Mouse (Mus musculus) kidney, embryonic 14.5 days (tissue): Measurements from ENCODE around the gene Inpp4b. TPM values are rescaled to one million over a fixed set of nuclear protein-coding genes. Genes with fewer than 3 reads are reported as not detected.

Experiments used
- ATAC-seq: fragments of 200-750 bp; cut with Nextera tagmentation; 2 replicates; pipeline ENCODE4 v1.8.0; 2017; ENCODE audit warnings: moderate number of reproducible peaks, mild to moderate bottlenecking, moderate TSS enrichment, moderate library complexity; ENCODE audit not compliant: low FRiP score, low TSS enrichment
- H3K27ac ChIP-seq: fragments of 300-500 bp; sonication (generic); 2 replicates; pipeline ENCODE4 v1.5.1; 2014; ENCODE audit warnings: low read depth, mild to moderate bottlenecking, low read length, moderate library complexity, mixed read lengths
- H3K27me3 ChIP-seq: fragments of 300-500 bp; sonication (generic); 2 replicates; pipeline ENCODE4 v1.6.1; 2014; ENCODE audit warnings: mild to moderate bottlenecking, low read length; ENCODE audit not compliant: control insufficient read depth, insufficient read depth
- H3K36me3 ChIP-seq: fragments of 300-500 bp; sonication (generic); 2 replicates; pipeline ENCODE4 v1.6.1; 2014; ENCODE audit warnings: low read length, mixed read lengths; ENCODE audit not compliant: control insufficient read depth, insufficient read depth
- H3K4me1 ChIP-seq: fragments of 300-500 bp; sonication (generic); 2 replicates; pipeline ENCODE4 v1.6.1; 2014; ENCODE audit warnings: low read length, mixed read lengths; ENCODE audit not compliant: control insufficient read depth, insufficient read depth
- H3K4me2 ChIP-seq: fragments of 300-500 bp; sonication (generic); replicated peaks from 2 replicates; pipeline ENCODE4 v1.6.1; 2014; ENCODE audit warnings: low read depth, mild to moderate bottlenecking, low read length
- H3K4me3 ChIP-seq: fragments of 300-500 bp; sonication (generic); 2 replicates; pipeline ENCODE4 v1.5.1; 2014; ENCODE audit warnings: mild to moderate bottlenecking, low read length
- H3K9ac ChIP-seq: fragments of 300-500 bp; sonication (generic); 2 replicates; pipeline ENCODE4 v1.6.1; 2014; ENCODE audit warnings: low read depth, mild to moderate bottlenecking, low read length, moderate library complexity
- H3K9me3 ChIP-seq: fragments of 300-500 bp; sonication (generic); 2 replicates; pipeline ENCODE4 v1.6.1; 2016; ENCODE audit warnings: low read length; ENCODE audit not compliant: control insufficient read depth
- WGBS: fragments of 180-500 bp; shearing (Covaris S2); extraction: QIAGEN DNeasy Blood & Tissue Kit; methylation state at CpG from one replicate; pipeline ENCODE4 v1.1.7; 2014; 5-methylcytosine and 5-hydroxymethylcytosine counted together
- polyA plus RNA-seq: library from polyadenylated mRNA; unstranded; fragments of >200 nt; fragmentation: Nextera tagmentation; extraction: Ambion mirVana; gene quantifications from 2 replicates; pipeline ENCODE4 v1.2.1, GENCODE M21; 2014

Gene Inpp4b
- polyA plus RNA-seq, 1 experiment from 2014 or later = 12.3 TPM

DNA sequence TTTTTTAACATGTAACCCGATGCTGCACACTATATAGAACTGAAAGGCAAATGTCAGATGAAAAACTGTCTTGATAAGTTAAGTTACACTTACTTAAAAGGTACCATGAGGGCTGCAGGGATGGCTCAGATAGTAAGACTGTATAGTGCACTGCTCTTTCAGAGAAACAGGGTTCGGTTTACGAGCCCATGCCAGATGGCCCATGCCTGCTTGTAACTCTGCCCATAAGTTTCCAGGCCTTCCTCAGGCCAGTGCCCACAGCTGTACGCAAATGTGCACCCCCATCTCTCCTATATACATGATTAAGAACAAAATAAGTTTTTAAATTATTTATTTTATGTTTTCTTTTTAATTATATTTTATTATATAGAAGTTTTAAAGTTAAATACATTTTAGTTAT, 300.7 kb downstream of the Inpp4b start:
- no peak overlapping the region for H3K4me3 ChIP-seq
- no peaks in the 10 kb centered on the region for H3K36me3 ChIP-seq
- no peaks in the 10 kb centered on the region for H3K4me1 ChIP-seq
- no peak overlapping the region for H3K27ac ChIP-seq
- 86% methylated on average over 4 of the region's 4 CpGs for WGBS
- no peaks in the 10 kb centered on the region for H3K27me3 ChIP-seq
- no peak overlapping the region for H3K4me2 ChIP-seq
- no peak overlapping the region for H3K9ac ChIP-seq
- no peaks in the 10 kb centered on the region for H3K9me3 ChIP-seq
- no peak for ATAC-seq

DNA sequence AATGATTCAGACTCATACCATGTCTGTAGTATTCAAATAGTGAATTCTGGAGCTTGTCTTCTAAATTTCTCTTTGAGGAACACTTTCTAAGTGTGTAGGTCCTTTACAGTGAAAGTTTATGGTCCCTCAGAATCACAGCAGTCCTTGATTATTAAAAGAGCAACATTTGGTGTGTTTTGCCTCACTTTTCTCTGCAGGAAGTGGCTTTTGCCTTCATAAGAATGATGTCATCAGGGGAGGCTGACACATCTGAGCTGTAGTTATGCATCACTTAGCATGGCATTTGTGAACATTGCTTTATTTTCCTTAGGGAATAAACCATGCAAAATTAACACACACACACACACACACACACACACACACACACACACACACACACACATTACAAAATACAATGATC, 349.8 kb downstream of the Inpp4b start:
- no peak overlapping the region for H3K4me3 ChIP-seq
- no peaks in the 10 kb centered on the region for H3K9me3 ChIP-seq
- no peaks in the 10 kb centered on the region for H3K36me3 ChIP-seq
- no peaks in the 10 kb centered on the region for H3K27me3 ChIP-seq
- no peaks in the 10 kb centered on the region for H3K4me1 ChIP-seq
- H3K27ac ChIP-seq = no peak overlapping the region
- no peak overlapping the region for H3K4me2 ChIP-seq
- no peak for ATAC-seq
- no peak overlapping the region for H3K9ac ChIP-seq

DNA sequence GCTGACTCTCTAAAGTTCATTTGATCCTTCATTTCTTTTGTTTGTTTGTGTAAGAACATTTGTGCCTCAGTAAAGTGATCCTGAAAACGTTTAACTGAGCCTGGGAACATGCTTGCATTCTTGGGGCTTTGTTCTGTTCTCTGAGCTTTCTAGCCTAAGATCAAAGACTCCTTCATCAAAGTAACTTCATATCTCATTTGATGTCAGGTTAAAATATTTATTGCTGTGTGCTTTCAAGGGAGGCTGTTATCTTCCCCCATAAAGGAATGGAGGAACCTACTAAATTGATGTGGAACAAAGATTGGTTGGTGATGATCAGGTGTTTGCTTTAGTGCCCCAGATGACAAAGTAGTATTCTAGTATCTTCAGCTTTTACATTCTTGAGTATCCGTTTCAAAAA, 352.5 kb downstream of the Inpp4b start:
- ATAC-seq = no peak
- H3K36me3 ChIP-seq = no peaks in the 10 kb centered on the region

GRCm38 (mm10) chr8:81702038-81702437, 359.7 kb downstream of the Inpp4b start:
- Histone ChIP-seq H3K9me3 (no peaks in the 10 kb centered on the region), H3K4me3 (no peak overlapping the region), H3K27me3 (no peaks in the 10 kb centered on the region), H3K4me1 (no peaks in the 10 kb centered on the region), H3K27ac (no peak overlapping the region), H3K36me3 (no peaks in the 10 kb centered on the region), H3K9ac (no peak overlapping the region), H3K4me2 (no peak overlapping the region)
- ATAC-seq = no peak
- WGBS = 85% methylated on average over 1 of the region's 1 CpGs

More for the DNA sequence above, 352.5 kb downstream of the Inpp4b start:
- WGBS = 30% methylated on average over 2 of the region's 2 CpGs
- H3K4me1 ChIP-seq = no peaks in the 10 kb centered on the region
- H3K4me3 ChIP-seq = no peak overlapping the region
- H3K9me3 ChIP-seq = no peaks in the 10 kb centered on the region
- H3K27ac ChIP-seq = no peak overlapping the region
- H3K27me3 ChIP-seq = no peaks in the 10 kb centered on the region
- no peak overlapping the region for H3K9ac ChIP-seq
- no peak overlapping the region for H3K4me2 ChIP-seq

DNA sequence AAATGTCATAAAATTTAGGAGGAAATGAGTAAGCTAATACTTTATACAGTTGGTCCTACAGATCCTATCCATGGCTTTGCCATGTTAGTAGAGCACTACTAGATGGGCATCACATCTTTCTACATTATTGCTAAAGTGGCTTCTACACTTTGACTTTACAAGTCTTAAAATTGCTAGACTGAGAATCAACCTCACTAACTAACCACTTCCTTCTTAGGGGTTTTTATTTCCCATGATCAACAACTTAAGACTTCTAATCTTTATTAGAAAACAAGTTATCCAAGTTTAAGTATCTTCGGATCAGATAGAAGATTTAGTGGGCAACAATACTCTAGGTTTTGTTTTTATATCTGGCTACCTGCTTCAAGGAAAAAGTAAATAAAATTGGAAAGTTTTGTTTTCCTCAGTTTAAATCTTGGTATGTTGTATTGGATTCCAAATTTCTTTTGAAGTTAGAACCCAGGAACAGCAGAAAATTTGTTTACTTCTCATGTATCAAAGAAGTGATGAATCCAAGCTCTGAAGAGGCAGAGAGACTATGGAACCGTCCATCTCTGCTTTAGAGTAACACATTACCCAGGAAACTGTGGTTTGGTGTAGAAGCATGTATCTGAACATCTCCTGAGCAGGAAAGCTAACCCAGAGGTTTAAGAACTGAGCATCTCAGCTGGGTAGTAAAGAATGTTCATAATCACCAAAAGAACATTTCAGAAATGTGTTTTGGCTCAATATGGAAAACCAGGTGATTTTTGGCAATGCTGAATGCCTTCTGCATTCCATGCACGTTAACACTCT, 361.4 kb downstream of the Inpp4b start:
- Histone ChIP-seq H3K4me1 (no peaks in the 10 kb centered on the region), H3K36me3 (no peaks in the 10 kb centered on the region), H3K9ac (no peak overlapping the region), H3K9me3 (no peaks in the 10 kb centered on the region), H3K27ac (no peak overlapping the region), H3K27me3 (no peaks in the 10 kb centered on the region), H3K4me3 (no peak overlapping the region), H3K4me2 (no peak overlapping the region)
- ATAC-seq = no peak
- WGBS = 76% methylated on average over 3 of the region's 3 CpGs

DNA sequence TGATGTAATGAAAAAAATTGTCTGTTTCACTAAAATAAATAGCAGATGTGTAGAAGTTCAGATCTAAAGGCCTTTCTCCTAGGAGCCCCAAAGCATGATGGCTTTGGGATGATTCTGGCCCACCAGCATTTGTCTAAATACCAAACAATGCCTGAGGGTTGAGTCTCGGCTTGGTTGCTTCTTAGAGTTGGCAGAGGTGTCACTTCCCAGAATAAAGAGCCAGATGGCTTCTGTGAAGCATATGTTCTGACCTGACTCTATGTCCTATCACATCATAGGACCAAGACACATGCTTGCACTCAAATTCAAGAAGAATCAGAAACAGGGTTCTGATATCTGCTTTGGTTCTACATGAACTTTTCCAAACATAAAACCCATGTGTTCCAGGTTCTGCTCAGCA, 365.1 kb downstream of the Inpp4b start:
- no peaks in the 10 kb centered on the region for H3K4me1 ChIP-seq
- no peaks in the 10 kb centered on the region for H3K36me3 ChIP-seq
- no peaks in the 10 kb centered on the region for H3K9me3 ChIP-seq
- H3K4me3 ChIP-seq = no peak overlapping the region
- no peak for ATAC-seq
- no peak overlapping the region for H3K27ac ChIP-seq
- no peak overlapping the region for H3K9ac ChIP-seq
- H3K4me2 ChIP-seq = no peak overlapping the region
- WGBS = 46% methylated on average over 1 of the region's 1 CpGs
- no peaks in the 10 kb centered on the region for H3K27me3 ChIP-seq

- H3K4me2 ChIP-seq = no peak overlapping the region
- H3K4me1 ChIP-seq = no peaks in the 10 kb centered on the region
- no peak overlapping the region for H3K9ac ChIP-seq
- H3K36me3 ChIP-seq = no peaks in the 10 kb centered on the region
- ATAC-seq = no peak
- H3K9me3 ChIP-seq = no peaks in the 10 kb centered on the region
- no peak overlapping the region for H3K4me3 ChIP-seq
- H3K27me3 ChIP-seq = no peaks in the 10 kb centered on the region
- H3K27ac ChIP-seq = no peak overlapping the region
Observed at GRCm38 (mm10) chr8:81731332-81731731, 389.0 kb downstream of the Inpp4b start.

GRCm38 (mm10) chr8:81735655-81736054, 393.3 kb downstream of the Inpp4b start:
- Histone ChIP-seq H3K4me1 (no peaks in the 10 kb centered on the region), H3K9ac (no peak overlapping the region), H3K4me2 (no peak overlapping the region), H3K27ac (no peak overlapping the region), H3K27me3 (no peaks in the 10 kb centered on the region), H3K4me3 (no peak overlapping the region), H3K9me3 (no peaks in the 10 kb centered on the region), H3K36me3 (no peaks in the 10 kb centered on the region)
- no peak for ATAC-seq
- WGBS = 89% methylated on average over 2 of the region's 2 CpGs

DNA sequence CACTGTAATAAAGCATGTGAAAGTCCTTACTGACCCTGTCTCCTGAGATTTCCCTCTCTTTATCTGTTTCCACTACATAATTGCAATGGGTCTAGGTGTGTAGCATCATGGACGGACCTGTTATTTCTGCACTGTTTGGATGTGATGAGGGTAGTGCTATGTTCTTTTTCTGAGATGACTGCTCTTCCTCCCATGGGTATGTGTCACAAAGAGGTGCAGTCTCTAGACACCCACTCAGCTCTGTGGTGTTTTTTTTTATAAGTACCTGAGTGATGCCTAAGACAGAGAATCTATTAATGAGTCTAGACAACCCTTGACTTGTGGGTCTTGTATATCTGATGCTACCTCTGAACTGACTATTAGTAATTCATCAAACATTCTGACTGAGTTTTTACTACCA, 393.7 kb downstream of the Inpp4b start:
- H3K27ac ChIP-seq = no peak overlapping the region
- WGBS = 91% methylated on average over 1 of the region's 1 CpGs
- no peak overlapping the region for H3K4me3 ChIP-seq
- H3K9ac ChIP-seq = no peak overlapping the region
- no peak for ATAC-seq
- H3K9me3 ChIP-seq = no peaks in the 10 kb centered on the region
- H3K27me3 ChIP-seq = no peaks in the 10 kb centered on the region
- no peaks in the 10 kb centered on the region for H3K36me3 ChIP-seq
- H3K4me1 ChIP-seq = no peaks in the 10 kb centered on the region
- H3K4me2 ChIP-seq = no peak overlapping the region
